Mouse (Mus musculus): ENCODE measurements around the gene Prkn. TPM values are rescaled to one million over a fixed set of nuclear protein-coding genes. Genes with fewer than 3 reads are reported as not detected.

Gene Prkn
- polyA plus RNA-seq (2015; fragmentation: Nextera tagmentation; extraction: Ambion mirVana): 1.6 and 2.7 TPM in 2 replicates

DNA sequence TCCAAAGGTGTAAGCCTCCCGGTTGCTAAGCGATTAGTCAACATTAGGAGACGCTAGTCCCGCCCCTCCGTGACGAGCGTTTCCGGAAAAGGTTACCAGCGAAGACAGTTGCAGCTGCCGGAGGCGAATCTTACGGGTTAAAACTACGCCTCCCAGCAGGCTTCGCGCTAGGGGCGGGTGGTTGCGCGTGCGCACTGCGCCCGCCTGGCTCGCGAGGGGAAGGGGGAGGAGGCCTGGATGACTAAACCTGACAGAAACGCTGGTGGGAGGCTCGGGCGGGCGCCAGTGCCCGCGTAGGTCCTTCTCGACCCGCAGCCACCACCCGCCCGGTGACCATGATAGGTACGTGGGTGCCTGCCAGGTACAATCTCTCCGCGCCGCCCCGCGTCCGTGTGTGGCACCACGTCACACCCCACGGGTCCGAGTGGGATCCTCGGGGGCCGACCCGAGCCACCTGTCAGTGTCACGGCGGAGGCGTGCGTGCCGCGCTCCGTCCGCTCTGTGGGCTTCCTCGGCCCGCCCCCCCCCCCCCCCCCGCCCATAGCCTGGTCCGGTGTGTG lies at the start of gene Prkn, which contains the start of gene Pacrg:
Gene Prkn (plus strand): TSS at position 237 of the 560 bp plus-strand sequence.
Gene Pacrg (minus strand): TSS at position 164 of the 560 bp plus-strand sequence.
- H3K27me3 ChIP-seq: no peaks in the 10 kb centered on the region
- no peaks in the 10 kb centered on the region for H3K36me3 ChIP-seq (ENCODE audit: poor library complexity, severe bottlenecking)
- peak within 1 kb of the TSS; percentile 62 for H3K4me3 ChIP-seq
- H3K27ac ChIP-seq: no peak within 1 kb of the TSS
- H3K4me1 ChIP-seq: peaks cover 10% of the 10 kb centered on the region
- peak; percentile 97 for ATAC-seq
- 0% methylated on average over 45 of the region's 58 CpGs for WGBS
- peak within 1 kb of the TSS; percentile 70 for H3K9ac ChIP-seq
- no peaks in the 10 kb centered on the region for H3K9me3 ChIP-seq (replicated peaks)
- H3K4me2 ChIP-seq: peak within 1 kb of the TSS; percentile 62

DNA sequence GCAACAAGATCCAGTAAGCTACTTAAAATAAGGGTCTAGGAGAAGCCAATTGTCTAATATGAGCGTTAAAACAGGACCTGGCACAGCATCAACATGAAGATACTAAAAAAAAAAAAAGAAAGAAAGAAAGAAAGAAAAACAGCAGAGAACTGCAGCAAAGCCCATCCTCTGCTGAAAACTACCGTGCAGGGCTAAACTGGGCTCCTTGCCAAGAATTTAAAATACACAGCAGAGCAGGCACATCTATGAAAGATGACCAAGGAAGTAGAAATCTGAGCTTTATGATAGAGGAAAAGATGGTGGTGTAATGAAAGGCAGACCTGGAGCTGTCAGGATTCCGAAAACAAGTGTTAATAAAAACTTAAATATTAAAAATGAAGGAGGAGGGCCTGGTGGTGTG lies 48.5 kb upstream of the Prkn start:
- ATAC-seq: no peak
- H3K4me3 ChIP-seq: no peak overlapping the region
- H3K4me1 ChIP-seq: peaks cover 13% of the 10 kb centered on the region
- no peak overlapping the region for H3K4me2 ChIP-seq
- H3K27me3 ChIP-seq: no peaks in the 10 kb centered on the region
- H3K9ac ChIP-seq: peak overlapping the region; percentile 21; the same call in 1 of the 2 replicates
- no peak overlapping the region for H3K27ac ChIP-seq
- H3K36me3 ChIP-seq (ENCODE audit: poor library complexity, severe bottlenecking): no peaks in the 10 kb centered on the region
- H3K9me3 ChIP-seq (replicated peaks): no peaks in the 10 kb centered on the region
- WGBS: 42% methylated on average over 3 of the region's 3 CpGs

DNA sequence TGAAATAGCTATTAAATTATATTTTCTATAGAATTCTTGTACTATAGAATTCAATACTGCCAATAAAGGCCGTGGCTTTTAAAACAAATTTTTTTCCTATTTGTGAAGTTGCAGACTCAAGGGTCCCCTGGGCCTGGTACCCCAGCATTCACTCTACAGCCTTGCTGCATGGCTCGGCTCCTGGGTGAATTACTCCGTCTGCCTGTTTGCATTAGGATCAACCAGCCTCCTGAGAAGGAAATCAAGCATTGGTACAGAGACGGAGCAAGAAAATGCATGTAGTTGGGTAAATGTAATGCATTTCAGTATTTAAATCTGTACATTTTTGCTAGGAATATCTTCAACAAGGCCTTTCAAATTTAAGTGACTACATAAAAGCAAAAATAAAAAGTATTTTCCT lies 33.5 kb upstream of the Prkn start:
- H3K27me3 ChIP-seq: no peaks in the 10 kb centered on the region
- no peak overlapping the region for H3K4me2 ChIP-seq
- WGBS: 84% methylated on average over 4 of the region's 4 CpGs
- no peak for ATAC-seq
- H3K4me1 ChIP-seq: peaks cover 8% of the 10 kb centered on the region
- H3K9me3 ChIP-seq (replicated peaks): no peaks in the 10 kb centered on the region
- H3K36me3 ChIP-seq (ENCODE audit: poor library complexity, severe bottlenecking): no peaks in the 10 kb centered on the region
- H3K4me3 ChIP-seq: no peak overlapping the region
- no peak overlapping the region for H3K9ac ChIP-seq
- no peak overlapping the region for H3K27ac ChIP-seq

DNA sequence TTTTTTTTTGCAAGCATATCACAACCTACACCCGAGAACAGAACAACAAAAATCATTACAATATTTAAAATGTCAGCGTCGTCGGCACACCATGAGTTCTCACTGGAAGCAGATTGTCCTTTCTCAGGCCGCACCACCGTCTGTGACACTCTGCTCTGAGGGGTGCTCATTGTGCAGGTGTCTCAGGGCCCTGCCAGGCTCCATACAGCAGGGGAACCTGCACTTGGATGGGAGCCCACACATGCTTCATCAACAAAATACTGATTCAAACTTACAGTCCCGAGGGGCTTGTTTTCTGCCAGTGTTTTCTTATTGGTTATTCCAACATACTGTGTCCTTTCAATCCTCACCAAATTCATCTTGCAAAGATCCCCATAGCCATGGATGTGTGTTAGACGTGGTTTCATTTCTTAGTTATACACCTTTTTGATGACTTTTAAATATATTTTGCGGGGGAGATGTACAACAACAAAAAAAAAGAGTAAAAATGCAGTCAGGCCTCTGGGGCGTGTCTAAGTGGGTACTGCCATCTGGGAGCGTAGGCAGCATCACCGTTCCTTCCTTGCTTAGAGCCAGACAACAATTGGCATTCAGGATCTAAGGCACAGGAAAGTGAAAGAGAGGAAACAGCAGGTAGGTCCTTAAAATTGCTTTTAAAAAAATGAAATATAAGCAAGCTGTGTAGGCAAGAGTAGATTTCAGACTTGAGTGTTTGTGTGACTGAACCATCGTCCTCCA lies 32.8 kb upstream of the Prkn start:
- H3K36me3 ChIP-seq (ENCODE audit: poor library complexity, severe bottlenecking): no peaks in the 10 kb centered on the region
- H3K9ac ChIP-seq: no peak overlapping the region
- H3K4me1 ChIP-seq: peaks cover 8% of the 10 kb centered on the region
- H3K27me3 ChIP-seq: no peaks in the 10 kb centered on the region
- peak; percentile 51; the same call in 1 of the 2 replicates for ATAC-seq
- no peak overlapping the region for H3K4me2 ChIP-seq
- H3K4me3 ChIP-seq: no peak overlapping the region
- WGBS: 62% methylated on average over 13 of the region's 13 CpGs
- no peak overlapping the region for H3K27ac ChIP-seq
- no peaks in the 10 kb centered on the region for H3K9me3 ChIP-seq (replicated peaks)

DNA sequence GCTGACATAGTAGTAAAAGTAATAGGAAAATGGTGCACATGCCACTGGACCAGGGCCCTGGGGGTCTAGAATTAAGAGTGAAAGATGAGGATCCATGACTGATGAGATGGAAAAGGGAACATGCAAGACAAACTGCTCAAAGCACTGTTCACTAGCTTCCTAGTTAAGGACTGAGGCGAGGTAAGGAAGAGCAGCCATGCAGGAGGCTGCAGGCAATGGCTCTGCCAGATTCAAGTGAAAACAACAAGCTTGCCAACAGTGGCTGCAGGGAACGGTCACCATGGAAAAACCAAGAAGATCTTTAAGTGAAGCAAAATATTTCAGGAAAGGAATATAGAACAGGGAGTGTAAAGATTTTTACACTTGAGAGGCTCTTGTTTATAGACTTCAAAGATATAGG lies 31.6 kb upstream of the Prkn start:
- no peaks in the 10 kb centered on the region for H3K27me3 ChIP-seq
- no peak overlapping the region for H3K4me2 ChIP-seq
- no peaks in the 10 kb centered on the region for H3K9me3 ChIP-seq (replicated peaks)
- 83% methylated on average over 2 of the region's 2 CpGs for WGBS
- H3K4me3 ChIP-seq: no peak overlapping the region
- H3K9ac ChIP-seq: no peak overlapping the region
- no peak for ATAC-seq
- no peak overlapping the region for H3K27ac ChIP-seq
- H3K36me3 ChIP-seq (ENCODE audit: poor library complexity, severe bottlenecking): no peaks in the 10 kb centered on the region
- peaks cover 8% of the 10 kb centered on the region for H3K4me1 ChIP-seq

DNA sequence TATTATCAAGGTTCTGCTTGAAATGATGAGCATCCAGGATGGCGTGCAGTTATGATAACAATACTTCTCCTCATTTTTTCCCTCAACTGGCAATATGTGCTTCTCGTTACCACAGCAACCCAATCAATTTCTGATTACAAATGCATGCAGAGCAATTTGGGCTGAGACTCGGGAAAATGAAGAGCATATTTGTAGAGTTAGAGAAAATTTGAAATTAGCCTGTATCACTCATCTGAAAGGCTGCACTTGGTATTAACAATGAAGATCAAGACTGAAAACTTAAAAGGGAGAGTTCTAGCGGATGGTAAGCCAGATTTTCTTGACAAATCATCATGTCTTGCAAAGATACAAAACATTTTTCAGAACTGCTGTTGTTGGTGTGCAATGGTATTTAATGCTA lies 21.2 kb upstream of the Prkn start:
- WGBS: 77% methylated on average over 4 of the region's 4 CpGs
- Histone ChIP-seq H3K36me3 (ENCODE audit: poor library complexity, severe bottlenecking) (no peaks in the 10 kb centered on the region), H3K4me2 (no peak overlapping the region), H3K27ac (no peak overlapping the region), H3K27me3 (no peaks in the 10 kb centered on the region), H3K4me1 (no peaks in the 10 kb centered on the region), H3K4me3 (no peak overlapping the region), H3K9me3 (replicated peaks) (no peaks in the 10 kb centered on the region), H3K9ac (no peak overlapping the region)
- ATAC-seq: no peak

DNA sequence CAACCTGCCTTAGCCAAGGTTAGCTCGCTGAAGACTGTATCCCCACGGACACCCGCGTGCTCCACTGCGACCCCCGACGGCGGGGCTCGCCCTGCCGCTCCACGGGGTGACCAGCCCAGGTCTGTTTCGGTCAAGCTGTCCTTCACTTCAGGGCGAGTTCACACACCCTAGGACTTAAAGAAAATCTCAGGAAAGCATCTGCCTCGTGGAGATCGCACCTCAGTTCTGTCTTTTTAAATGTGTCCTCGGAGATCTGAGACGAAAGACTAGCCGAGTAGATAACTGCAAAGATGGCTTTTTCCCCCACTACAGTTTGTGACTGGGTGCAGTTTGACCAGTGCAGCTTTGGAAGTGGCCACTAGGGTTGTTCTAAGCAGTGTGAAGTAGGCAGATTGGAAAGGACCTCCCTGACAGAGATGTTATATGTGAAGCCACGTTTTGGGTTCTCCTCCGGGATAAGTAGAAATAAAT lies 582 bp downstream of the Prkn start:
- WGBS: 2% methylated on average over 20 of the region's 20 CpGs
- H3K9me3 ChIP-seq (replicated peaks): no peaks in the 10 kb centered on the region
- no peak overlapping the region for H3K27ac ChIP-seq
- H3K4me3 ChIP-seq: peak overlapping the region; percentile 62
- H3K27me3 ChIP-seq: no peaks in the 10 kb centered on the region
- peaks cover 10% of the 10 kb centered on the region for H3K4me1 ChIP-seq
- peak overlapping the region; percentile 70 for H3K9ac ChIP-seq
- H3K36me3 ChIP-seq (ENCODE audit: poor library complexity, severe bottlenecking): no peaks in the 10 kb centered on the region
- H3K4me2 ChIP-seq: peak overlapping the region; percentile 62
- peak; percentile 46 for ATAC-seq

DNA sequence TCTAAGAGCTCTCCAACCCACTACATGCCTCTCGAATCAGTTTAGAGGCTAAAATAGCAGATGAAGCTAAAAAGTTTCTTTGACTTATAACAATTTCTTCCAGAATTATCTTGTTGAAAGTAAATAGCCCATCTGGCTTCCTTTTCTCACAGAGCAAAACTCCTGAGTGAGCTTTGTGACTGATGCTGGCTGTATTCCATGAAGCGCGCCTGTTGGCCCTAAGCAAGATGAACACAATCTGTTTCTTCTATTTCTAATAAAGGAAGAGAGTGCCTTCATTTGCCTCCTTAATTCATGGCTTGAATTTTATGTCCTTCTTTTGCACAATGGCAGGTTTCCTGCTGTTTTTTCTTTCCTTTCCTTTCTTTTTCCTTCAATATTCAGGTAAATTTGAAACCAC lies 14.0 kb downstream of the Prkn start:
- WGBS: 64% methylated on average over 3 of the region's 3 CpGs
- Histone ChIP-seq H3K27me3 (no peaks in the 10 kb centered on the region), H3K36me3 (ENCODE audit: poor library complexity, severe bottlenecking) (no peaks in the 10 kb centered on the region), H3K9me3 (replicated peaks) (no peaks in the 10 kb centered on the region), H3K4me3 (no peak overlapping the region), H3K27ac (no peak overlapping the region), H3K9ac (no peak overlapping the region), H3K4me2 (no peak overlapping the region), H3K4me1 (0 out of 2 replicates have a peak, but pooled peaks cover 3% of the 10 kb centered on the region)
- ATAC-seq: no peak

DNA sequence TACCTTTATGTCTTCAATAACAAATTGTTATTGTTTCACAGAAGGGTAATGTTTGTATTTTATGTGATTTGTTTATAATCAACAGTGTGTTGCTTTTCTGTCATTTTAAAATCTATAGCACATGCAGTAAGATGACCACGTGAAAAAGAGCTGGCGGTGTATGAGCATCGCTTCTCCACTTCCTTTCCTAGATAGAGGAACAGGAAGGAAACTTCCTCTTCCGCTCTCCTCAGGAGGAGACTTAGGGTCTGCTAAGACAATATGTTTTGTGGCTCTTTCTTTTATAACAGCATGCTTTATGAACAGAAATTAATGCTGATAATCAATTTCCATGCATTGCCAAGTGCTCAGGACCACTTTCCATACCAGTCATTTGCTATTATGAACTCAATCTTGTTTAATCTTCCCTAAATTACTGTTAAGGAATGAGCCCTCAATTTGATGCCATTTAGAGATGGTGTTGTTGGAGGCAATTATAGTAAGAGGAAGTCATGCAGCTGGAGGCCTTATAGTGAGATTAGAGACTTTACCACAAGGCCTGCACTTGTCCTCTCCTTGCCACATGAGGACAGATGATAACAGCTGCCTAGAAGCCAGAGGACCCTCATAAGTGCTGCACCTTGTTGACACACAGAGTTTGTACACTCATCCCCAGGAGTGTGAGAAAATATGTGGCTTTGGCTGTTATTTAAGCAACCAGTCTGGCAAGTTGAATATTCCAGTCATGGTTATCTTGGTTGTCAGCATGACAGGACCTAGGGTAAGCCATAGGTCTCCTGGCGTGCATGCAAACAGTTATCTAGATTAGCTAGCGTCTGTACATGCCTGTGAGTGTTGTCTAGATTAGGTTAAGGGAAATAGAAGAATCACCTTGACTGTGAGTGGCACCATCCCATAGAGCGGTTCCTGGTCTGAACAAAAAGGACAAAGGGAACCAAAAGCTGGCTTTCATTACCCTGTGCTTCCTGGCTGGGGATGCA lies 34.3 kb downstream of the Prkn start:
- Histone ChIP-seq H3K36me3 (ENCODE audit: poor library complexity, severe bottlenecking) (no peaks in the 10 kb centered on the region), H3K27me3 (no peaks in the 10 kb centered on the region), H3K4me1 (no peaks in the 10 kb centered on the region), H3K27ac (no peak overlapping the region), H3K4me2 (no peak overlapping the region), H3K9me3 (replicated peaks) (no peaks in the 10 kb centered on the region), H3K4me3 (no peak overlapping the region), H3K9ac (no peak overlapping the region)
- no peak for ATAC-seq
- WGBS: 93% methylated on average over 7 of the region's 7 CpGs

DNA sequence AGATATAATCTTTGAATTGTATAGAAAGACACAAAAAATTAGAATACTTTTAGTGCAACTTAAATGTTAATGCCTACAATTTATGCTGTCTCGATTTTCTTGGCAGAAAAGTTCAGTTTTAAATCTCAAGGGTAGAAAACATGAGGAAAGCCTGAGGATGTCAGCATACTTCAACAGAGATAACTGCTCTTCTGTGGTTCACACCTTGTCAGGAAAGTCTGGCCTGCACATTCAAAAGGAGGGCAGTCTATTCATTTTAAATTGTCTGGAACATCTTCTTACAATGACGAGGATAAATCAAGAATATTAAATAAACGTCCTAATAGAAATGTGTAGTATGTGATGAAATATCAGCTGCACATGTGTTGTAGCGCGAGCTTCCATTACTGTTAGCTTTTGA lies 38.8 kb downstream of the Prkn start:
- Histone ChIP-seq H3K9me3 (replicated peaks) (no peaks in the 10 kb centered on the region), H3K27me3 (no peaks in the 10 kb centered on the region), H3K27ac (no peak overlapping the region), H3K9ac (no peak overlapping the region), H3K36me3 (ENCODE audit: poor library complexity, severe bottlenecking) (no peaks in the 10 kb centered on the region), H3K4me3 (no peak overlapping the region), H3K4me1 (no peaks in the 10 kb centered on the region), H3K4me2 (no peak overlapping the region)
- ATAC-seq: no peak
- 90% methylated on average over 5 of the region's 5 CpGs for WGBS

DNA sequence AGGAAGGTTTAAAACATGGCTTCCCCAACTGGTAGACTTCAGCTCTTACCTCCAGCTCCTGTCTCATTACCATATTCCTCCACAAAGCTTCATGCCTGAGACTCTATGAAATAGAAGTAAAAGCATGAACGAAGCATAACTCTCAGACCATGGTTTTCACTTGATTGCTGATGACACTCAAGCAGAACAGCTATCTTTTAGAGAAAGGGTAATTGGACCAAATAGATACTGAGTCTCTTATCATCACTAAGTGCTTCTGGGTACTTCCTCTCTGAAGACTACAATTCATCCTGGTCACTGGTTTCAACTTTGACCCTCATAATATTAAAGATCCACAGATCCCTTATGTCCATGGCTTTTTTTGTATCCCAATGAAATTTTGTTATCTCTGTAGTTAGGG lies 42.1 kb downstream of the Prkn start:
- no peak overlapping the region for H3K4me2 ChIP-seq
- no peaks in the 10 kb centered on the region for H3K27me3 ChIP-seq
- no peak for ATAC-seq
- no peaks in the 10 kb centered on the region for H3K4me1 ChIP-seq
- WGBS: 94% methylated on average over 1 of the region's 1 CpGs
- no peaks in the 10 kb centered on the region for H3K36me3 ChIP-seq (ENCODE audit: poor library complexity, severe bottlenecking)
- no peak overlapping the region for H3K9ac ChIP-seq
- no peaks in the 10 kb centered on the region for H3K9me3 ChIP-seq (replicated peaks)
- no peak overlapping the region for H3K4me3 ChIP-seq
- no peak overlapping the region for H3K27ac ChIP-seq

DNA sequence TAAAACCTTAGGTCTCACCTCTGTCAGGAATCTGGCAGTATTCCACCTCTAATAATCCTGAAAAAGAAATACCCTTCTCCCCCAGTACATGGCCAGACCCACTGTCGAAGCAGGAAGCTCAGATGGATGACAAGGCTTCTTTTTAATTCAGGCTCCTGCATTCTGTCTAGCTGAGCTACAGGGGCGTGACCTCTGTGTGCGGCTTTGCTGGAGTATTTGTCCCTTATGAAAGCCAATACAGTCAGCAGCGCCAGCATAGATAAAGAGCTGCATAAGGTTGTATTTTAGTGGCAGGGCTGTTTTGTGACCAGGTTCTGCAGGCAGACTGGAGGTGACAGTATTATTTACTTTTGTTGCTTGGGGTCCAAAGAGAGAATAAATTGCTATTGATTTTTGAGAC lies 47.7 kb downstream of the Prkn start:
- WGBS: 11% methylated on average over 4 of the region's 4 CpGs
- Histone ChIP-seq H3K9ac (no peak overlapping the region), H3K4me2 (no peak overlapping the region), H3K4me3 (no peak overlapping the region), H3K9me3 (replicated peaks) (no peaks in the 10 kb centered on the region), H3K27me3 (no peaks in the 10 kb centered on the region), H3K36me3 (ENCODE audit: poor library complexity, severe bottlenecking) (no peaks in the 10 kb centered on the region), H3K27ac (no peak overlapping the region), H3K4me1 (peaks cover 5% of the 10 kb centered on the region; the same call in 1 of the 2 replicates)
- ATAC-seq: no peak

All from forebrain, embryonic 13.5 days (tissue).